Mouse (Mus musculus) adrenal gland, postnatal 14 days (tissue): ENCODE data around the gene Gm30302. TPM values are rescaled to one million over a fixed set of nuclear protein-coding genes. Genes with fewer than 3 reads are reported as not detected.
"Not testable (repeated sequence)": the region's sequence is repeated elsewhere in the genome, so short reads cannot be mapped to it uniquely, and the experiment has no call there.

Experiments
- DNase-seq: peaks from one replicate; pipeline ENCODE4 v3.0.0; 2021; ENCODE audit warnings: mixed read lengths
- long read RNA-seq, 2 experiments: library from polyadenylated mRNA; stranded (forward); transcript quantifications; one replicate each; pipeline ENCODE4 v2.0.0; 2021
- total RNA-seq: library from RNA; stranded (reverse); gene quantifications from 2 replicates; pipeline ENCODE4 v1.2.3, GENCODE M21; 2021

Gm30302 gene
- total RNA-seq, result not detected in 2 replicates
- long read RNA-seq, experiment 1, result 0 reads
- long read RNA-seq, experiment 2, result 0 reads

GRCm38 (mm10) chr13:49798901-49799300 lies at the start of gene Gm30302:
TSS of gene Gm30302 (minus strand) at chr13:49799001.
- no peak for DNase-seq

GRCm38 (mm10) chr13:49846751-49847150 lies 48.0 kb upstream of the Gm30302 start:
- DNase-seq, result no peak

GRCm38 (mm10) chr13:49846141-49846540 lies 47.3 kb upstream of the Gm30302 start:
- DNase-seq, result no peak

- no peak for DNase-seq
These were observed 46.9 kb upstream of the Gm30302 start for GRCm38 (mm10) chr13:49845663-49846062.

- no peak for DNase-seq
These were observed 45.3 kb upstream of the Gm30302 start for GRCm38 (mm10) chr13:49844071-49844470.

- DNase-seq, result no peak
These were observed 42.4 kb upstream of the Gm30302 start for GRCm38 (mm10) chr13:49841186-49841585.

- DNase-seq, result no peak
These were observed 31.6 kb upstream of the Gm30302 start for GRCm38 (mm10) chr13:49830355-49830754.

GRCm38 (mm10) chr13:49825300-49825699 lies 26.5 kb upstream of the Gm30302 start:
- DNase-seq, result no peak

GRCm38 (mm10) chr13:49814958-49815357 lies 16.2 kb upstream of the Gm30302 start:
- DNase-seq, result no peak

- no peak for DNase-seq
These were observed 15.6 kb upstream of the Gm30302 start for GRCm38 (mm10) chr13:49814420-49814819.

- DNase-seq, result peak; percentile 6
These were observed 8.3 kb upstream of the Gm30302 start for GRCm38 (mm10) chr13:49807146-49807545.

GRCm38 (mm10) chr13:49788563-49789393 lies 10.0 kb downstream of the Gm30302 start:
- peak; percentile 7 for DNase-seq

GRCm38 (mm10) chr13:49783899-49784298 lies 14.9 kb downstream of the Gm30302 start:
- no peak for DNase-seq

GRCm38 (mm10) chr13:49771536-49771935 lies 27.3 kb downstream of the Gm30302 start:
- not testable (repeated sequence) for DNase-seq

- DNase-seq, result no peak
These were observed 29.7 kb downstream of the Gm30302 start for GRCm38 (mm10) chr13:49769111-49769510.

GRCm38 (mm10) chr13:49768048-49768447 lies 30.8 kb downstream of the Gm30302 start:
- no peak for DNase-seq

- no peak for DNase-seq
These were observed 32.5 kb downstream of the Gm30302 start for GRCm38 (mm10) chr13:49766269-49766668.

GRCm38 (mm10) chr13:49765306-49765705 lies 33.5 kb downstream of the Gm30302 start:
- DNase-seq, result no peak

- DNase-seq, result no peak
These were observed 36.6 kb downstream of the Gm30302 start for GRCm38 (mm10) chr13:49762208-49762607.

- DNase-seq, result no peak
These were observed 38.1 kb downstream of the Gm30302 start for GRCm38 (mm10) chr13:49760675-49761074.

GRCm38 (mm10) chr13:49757966-49758365 lies 40.8 kb downstream of the Gm30302 start:
- DNase-seq, result no peak

- DNase-seq, result no peak
These were observed 42.2 kb downstream of the Gm30302 start for GRCm38 (mm10) chr13:49756591-49756990.

GRCm38 (mm10) chr13:49741285-49742040 lies 57.3 kb downstream of the Gm30302 start:
- DNase-seq, result no peak
